Mouse (Mus musculus) right cerebral cortex, adult 18-20 months (tissue): Measurements from ENCODE around the gene Dctn3.
A peak's percentile ranks its signal among the peaks of the same experiment; 100 is the strongest.
"Not testable (repeated sequence)": the region's sequence is repeated elsewhere in the genome, so short reads cannot be mapped to it uniquely, and the experiment has no call there.

ENCODE experiments used
- DNase-seq: peaks from one replicate; pipeline ENCODE4 v3.0.0; 2022; ENCODE audit warnings: mixed read lengths

Gene Dctn3

DNA sequence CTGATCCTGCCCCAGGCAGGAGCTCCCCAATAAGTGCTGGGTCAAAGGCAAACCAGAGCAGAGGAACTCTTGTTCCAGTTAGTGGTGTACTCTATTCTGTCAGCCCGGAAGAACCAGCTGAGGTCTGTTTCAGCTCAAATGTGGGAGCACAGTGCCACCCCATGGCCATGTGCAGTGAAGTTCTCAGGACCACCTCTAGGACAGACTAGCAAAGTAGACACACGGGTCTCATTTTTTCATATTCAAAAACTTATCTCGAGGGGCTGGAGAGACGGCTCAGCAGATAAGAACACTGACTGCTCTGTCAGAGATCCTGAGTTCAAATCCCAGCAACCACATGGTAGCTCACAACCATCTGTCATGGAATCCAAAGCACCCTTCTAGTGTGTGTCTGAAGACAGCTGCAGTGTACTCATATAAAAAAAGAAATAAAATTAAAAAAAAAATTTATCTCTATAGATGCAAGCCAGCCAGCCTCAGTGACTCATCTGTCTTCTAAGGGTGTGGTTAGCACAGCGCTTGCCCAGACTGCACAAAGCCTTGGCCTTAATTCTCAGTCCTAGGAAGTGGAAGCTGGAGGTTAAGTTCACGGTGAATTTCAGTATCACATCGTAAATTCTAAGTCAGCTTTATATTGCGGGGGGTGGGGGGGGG is 14.8 kb upstream of the Dctn3 start:
- DNase-seq, result peak; percentile 77

DNA sequence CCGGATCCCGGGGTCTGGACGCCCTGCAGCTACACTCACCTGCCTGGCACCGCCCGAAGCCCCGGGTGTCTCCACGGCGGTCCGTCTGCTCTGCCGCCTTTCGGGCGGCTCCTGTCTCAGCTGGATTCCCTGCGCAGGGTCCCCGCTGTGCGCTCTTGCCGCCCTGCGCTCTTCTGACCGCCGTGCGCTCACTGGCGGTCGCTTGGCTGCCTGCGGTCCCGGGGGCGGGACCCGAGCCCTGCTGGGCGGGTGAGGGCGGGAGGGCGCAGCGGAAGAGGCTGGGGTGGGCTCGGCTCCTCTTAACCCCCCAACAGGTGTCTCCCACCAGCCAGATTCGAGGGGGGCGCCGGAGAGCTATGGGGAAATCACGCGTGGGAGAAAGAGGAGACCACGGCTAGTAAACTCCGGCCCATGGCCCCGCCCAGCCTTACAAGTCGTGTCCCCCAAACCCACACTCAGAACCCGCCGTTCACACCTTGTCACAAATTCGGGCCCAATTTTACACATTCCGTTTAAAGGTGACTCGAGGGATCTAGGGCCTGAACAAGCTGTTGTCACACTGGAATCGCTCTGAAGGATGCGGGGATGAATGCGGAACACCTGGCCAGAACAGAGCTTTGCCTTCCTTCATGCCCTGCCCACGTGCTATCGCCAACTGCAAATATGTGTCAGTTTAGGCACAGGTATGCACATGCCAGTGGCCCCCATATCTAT is 8.2 kb upstream of the Dctn3 start, which contains the start of gene Arid3c:
Gene Arid3c (minus strand): TSS at position 91 of the 714 bp plus-strand sequence.
- no peak for DNase-seq

GRCm38 (mm10) chr4:41726826-41727621 is 4.1 kb upstream of the Dctn3 start:
- DNase-seq, result no peak

GRCm38 (mm10) chr4:41716834-41717233 is 6.1 kb downstream of the Dctn3 start:
- DNase-seq, result no peak

DNA sequence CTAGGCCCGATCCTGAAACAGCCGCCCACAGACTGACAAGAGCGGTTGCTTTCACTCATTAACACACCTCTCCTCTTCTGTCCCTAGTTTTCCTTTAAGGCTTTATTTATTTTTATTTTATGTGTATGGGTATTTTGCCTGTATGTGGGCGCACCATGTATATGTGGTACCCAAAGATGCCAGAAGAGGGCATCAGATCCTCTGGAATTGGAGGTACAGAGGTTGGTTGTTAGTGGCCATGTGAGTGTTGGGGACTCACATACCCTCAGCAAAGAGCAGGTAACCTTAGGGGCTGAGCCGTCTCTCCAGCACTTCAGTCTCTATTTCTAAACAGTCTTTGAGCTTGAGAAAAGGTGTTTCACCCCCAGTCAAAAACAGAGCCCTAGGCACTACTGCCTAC is 7.4 kb downstream of the Dctn3 start:
- no peak for DNase-seq

- DNase-seq, result no peak
Observed at GRCm38 (mm10) chr4:41715082-41715481, 7.9 kb downstream of the Dctn3 start.

GRCm38 (mm10) chr4:41714276-41714675 is 8.7 kb downstream of the Dctn3 start:
- peak; percentile 81 for DNase-seq

DNA sequence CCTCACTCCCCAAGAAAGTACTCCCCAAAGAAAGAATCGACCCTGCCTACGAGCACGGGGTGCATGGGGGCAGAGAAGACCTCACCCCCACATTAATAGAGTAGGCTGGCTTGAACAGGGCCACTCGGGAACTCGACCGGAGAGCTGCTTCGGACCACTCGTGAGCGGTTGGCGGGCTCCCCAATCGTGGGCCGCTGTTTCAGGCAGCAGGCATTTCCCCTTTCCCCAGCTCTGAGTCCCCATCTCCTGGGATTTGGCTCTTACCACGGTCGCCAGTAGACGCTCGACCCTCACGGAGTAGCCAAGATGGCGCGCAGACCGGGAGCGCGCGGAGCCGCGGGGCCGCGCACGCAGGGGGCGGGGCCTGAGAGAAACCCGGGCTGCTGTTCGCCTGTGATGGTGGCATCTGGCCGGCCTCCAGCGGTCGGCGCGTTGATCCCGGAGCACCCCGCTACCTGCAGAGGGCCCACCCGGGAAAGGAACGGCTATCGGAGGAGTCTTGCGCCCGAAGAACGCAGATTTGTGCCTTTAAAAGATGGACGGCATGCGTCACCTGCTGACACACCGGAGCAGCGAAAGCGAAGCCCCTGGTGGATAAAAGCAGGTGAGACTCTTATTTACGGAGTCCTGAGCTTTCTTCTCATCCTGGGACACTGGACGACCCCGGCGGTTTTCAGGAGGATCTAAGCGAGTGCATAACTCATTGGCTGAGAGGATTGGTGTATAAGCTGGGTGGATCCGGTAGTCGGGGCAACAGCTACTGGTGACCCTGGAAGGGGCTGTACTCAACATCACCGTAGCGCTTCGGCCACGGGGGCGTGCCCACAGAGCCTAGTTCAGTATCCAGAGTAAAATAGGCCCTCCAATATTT is 9.5 kb downstream of the Dctn3 start, which contains the start of gene Rpp25l:
Gene Rpp25l (minus strand): TSS at position 338 of the 871 bp plus-strand sequence.
- DNase-seq, result peak; percentile 79

- DNase-seq, result no peak
Observed at GRCm38 (mm10) chr4:41712421-41713196, 10.4 kb downstream of the Dctn3 start.

GRCm38 (mm10) chr4:41711705-41712375 is 11.1 kb downstream of the Dctn3 start:
- no peak for DNase-seq

DNA sequence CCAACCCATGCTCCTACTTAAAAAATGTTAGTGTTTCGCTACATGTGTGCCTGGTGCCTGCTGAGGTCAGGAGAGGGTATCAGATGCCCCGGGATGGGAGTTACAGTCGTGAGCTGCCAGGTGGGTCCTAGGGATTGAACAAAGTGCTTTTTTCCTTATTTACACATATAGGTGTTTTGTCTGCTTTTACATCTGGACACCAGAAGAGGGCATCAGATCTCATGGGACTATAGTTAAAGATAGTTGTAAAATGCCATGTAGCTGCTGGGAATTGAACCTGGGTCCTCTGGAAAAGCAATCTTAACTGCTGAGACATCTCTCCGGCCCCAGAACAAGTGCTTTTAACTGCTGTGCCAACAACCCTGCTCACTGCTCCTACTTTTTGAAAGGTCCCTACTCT is 12.7 kb downstream of the Dctn3 start:
- DNase-seq, result no peak

DNA sequence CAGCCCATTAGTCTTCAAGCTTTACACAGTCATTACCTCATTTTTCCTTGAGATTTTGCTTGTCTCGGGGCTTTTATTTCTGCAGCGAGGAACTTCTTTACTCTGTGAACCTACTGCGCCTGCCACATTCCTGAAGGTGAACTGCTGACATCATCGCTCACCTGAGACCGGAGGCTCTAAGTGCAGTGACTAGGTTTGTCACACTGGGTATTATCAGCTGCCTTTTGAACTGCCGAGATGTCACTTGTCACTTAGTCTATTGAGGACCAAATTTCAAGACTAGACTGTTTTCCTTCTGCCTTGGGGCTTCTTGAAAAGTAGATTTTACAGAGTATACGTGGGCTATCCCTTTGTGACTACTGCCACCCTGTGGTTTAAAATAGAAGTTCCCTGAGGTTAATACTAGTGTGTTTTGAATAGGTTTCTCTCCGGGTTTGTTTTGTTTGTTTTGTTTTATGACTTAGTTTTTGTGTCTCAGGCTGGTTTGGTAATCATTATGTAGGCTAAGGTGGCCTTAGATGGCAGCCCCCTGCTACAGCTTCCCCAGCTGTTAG is 14.7 kb downstream of the Dctn3 start:
- DNase-seq, result no peak

GRCm38 (mm10) chr4:41707011-41707535 is 15.9 kb downstream of the Dctn3 start:
- DNase-seq, result peak; percentile 87

- DNase-seq, result no peak
Observed at GRCm38 (mm10) chr4:41705922-41706754, 16.8 kb downstream of the Dctn3 start.

DNA sequence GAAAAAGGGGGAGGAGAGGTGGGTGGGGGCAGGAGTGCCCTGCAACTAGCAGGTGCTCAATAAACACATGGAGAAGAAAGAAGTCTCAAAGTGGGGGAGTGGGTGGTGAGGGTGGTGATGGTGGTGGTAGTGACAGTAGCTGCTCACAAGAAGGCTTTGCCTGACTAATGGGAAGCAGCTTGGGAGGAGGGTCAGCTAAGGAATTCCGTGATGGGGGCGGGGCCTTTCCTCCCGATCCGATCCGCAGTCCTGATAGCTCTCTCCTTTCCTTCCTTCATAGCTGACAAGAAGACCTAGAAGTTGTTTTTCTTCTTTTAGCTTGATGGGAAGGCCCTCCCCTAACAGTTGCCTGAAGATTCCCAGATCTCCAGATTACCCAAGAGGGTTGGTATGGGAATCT is 18.3 kb downstream of the Dctn3 start:
- DNase-seq, result no peak

- DNase-seq, result not testable (repeated sequence)
Observed at GRCm38 (mm10) chr4:41702226-41702625, 20.7 kb downstream of the Dctn3 start.

GRCm38 (mm10) chr4:41700224-41700623 is 22.7 kb downstream of the Dctn3 start:
- DNase-seq, result not testable (repeated sequence)

DNA sequence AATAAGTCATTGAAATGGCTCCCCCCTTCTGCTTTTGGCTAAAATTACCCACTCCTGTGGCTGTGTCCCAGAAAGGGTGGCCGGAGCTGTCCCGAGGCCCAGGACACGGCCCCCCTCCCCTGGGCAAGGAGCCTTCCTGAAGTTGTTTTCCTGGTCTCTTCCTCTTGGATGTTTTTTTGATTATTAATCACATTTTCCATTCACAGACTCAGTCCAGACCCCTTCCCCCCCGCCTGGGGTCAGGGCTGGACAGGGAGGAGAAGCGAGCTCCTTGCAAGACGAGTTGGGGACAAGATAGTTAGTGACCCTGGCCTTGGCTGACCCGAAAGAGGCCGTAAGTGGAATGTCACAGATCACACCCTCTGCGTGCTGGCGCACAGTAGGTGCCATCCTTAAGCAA is 23.2 kb downstream of the Dctn3 start, which contains the start of gene Il11ra1:
Gene Il11ra1 (plus strand): TSS at position 207 of the 400 bp plus-strand sequence.
- DNase-seq, result not testable (repeated sequence)

- not testable (repeated sequence) for DNase-seq
Observed at GRCm38 (mm10) chr4:41698421-41699016, 24.5 kb downstream of the Dctn3 start.
